Mouse (Mus musculus) G1E (cell line): ENCODE data around the gene Ntn1. TPM values are rescaled to one million over a fixed set of nuclear protein-coding genes. Genes with fewer than 3 reads are reported as not detected.

ENCODE experiments used
- ATAC-seq: 2 replicates; pipeline ENCODE4 v1.8.0; 2016; ENCODE audit warnings: mild to moderate bottlenecking; ENCODE audit not compliant: insufficient number of reproducible peaks, poor library complexity, low FRiP score, severe bottlenecking; ENCODE audit errors: extremely low read depth
- DNase-seq: peaks from one replicate; pipeline ENCODE4 v3.0.0; 2012; ENCODE audit warnings: low spot score
- H3K27me3 ChIP-seq: 2 replicates; pipeline ENCODE4 v1.6.1; 2012; ENCODE audit warnings: mild to moderate bottlenecking, low read length, inconsistent platforms; ENCODE audit not compliant: insufficient read depth
- H3K36me3 ChIP-seq: replicated peaks from 2 replicates; pipeline ENCODE3; 2012; ENCODE audit warnings: mild to moderate bottlenecking, inconsistent platforms
- H3K4me1 ChIP-seq: 2 replicates; pipeline ENCODE4 v1.6.1; 2012; ENCODE audit warnings: low read depth, low read length, inconsistent platforms, mixed read lengths; ENCODE audit not compliant: insufficient read depth
- H3K4me3 ChIP-seq: 2 replicates; pipeline ENCODE4 v1.5.1; 2012; ENCODE audit warnings: low read depth, mild to moderate bottlenecking, inconsistent platforms, low read length, moderate library complexity, mixed read lengths
- H3K9me3 ChIP-seq: replicated peaks from 2 replicates; pipeline ENCODE4 v1.6.1; 2012; ENCODE audit warnings: inconsistent platforms
- CTCF ChIP-seq: IDR thresholded peaks from 2 replicates; pipeline ENCODE4 v1.5.1; 2012; ENCODE audit warnings: low read depth, low read length, inconsistent platforms, mixed read lengths
- GATA1 ChIP-seq: IDR thresholded peaks from 2 replicates; pipeline ENCODE4 v1.6.1; 2012; ENCODE audit warnings: borderline replicate concordance, low read length, inconsistent platforms, mixed read lengths
- GATA2 ChIP-seq: IDR thresholded peaks from 2 replicates; pipeline ENCODE4 v1.6.1; 2012; ENCODE audit warnings: low read depth, low read length, inconsistent platforms, borderline replicate concordance
- POLR2AphosphoS5 ChIP-seq: IDR thresholded peaks from 2 replicates; pipeline ENCODE4 v1.6.1; 2012; ENCODE audit warnings: low read depth, low read length, inconsistent platforms; ENCODE audit not compliant: insufficient replicate concordance
- TAL1 ChIP-seq: conservative IDR thresholded peaks from 2 replicates; pipeline ENCODE4 v1.6.1; 2012; ENCODE audit warnings: low read depth, low read length, inconsistent platforms, mixed read lengths
- polyA plus RNA-seq: library from polyadenylated mRNA; stranded (reverse); fragments of >175 nt; gene quantifications from 2 replicates; pipeline ENCODE4 v1.2.3, GENCODE M21; 2012
- total RNA-seq, 2 experiments: library from RNA; stranded (forward) in 1 of 2; stranded (reverse) in 1 of 2; fragments of 200-1000 nt in 1 of 2; fragments of >200 nt in 1 of 2; fragmentation: Nextera tagmentation in 1 of 2; gene quantifications; 2 replicates each; pipeline ENCODE4 v1.2.3; 2014 to 2017

Ntn1 gene
- total and polyA plus RNA-seq, 3 experiments, result under 0.01 TPM; not detected in 2

DNA sequence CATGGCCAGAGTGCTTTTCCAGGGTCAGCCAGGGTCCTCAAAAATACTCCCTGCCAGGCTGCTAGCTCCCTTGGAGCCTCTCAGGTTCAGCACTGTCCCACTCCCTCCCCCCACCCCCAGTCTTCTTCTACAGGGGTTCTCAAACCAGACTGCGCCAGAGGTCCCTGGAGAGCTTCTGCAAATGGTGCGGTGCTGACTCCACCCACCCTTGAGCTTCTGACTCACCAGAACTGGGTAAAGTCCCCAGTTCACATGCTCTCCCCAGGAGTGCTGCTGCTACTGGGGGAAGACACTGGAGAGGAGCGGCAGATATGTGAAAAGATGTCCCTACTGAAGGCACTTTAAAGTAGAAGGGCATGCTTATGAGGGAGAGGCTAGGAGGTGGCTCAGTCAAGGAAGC, 186.7 kb downstream of the Ntn1 start:
- TF ChIP-seq GATA2 (no peak), TAL1 (no peak), CTCF (no peak), POLR2AphosphoS5 (no peak), GATA1 (no peak)
- Histone ChIP-seq H3K36me3 (no peaks in the 10 kb centered on the region), H3K27me3 (peaks cover 13% of the 10 kb centered on the region; the same call in 1 of the 2 replicates), H3K9me3 (no peaks in the 10 kb centered on the region), H3K4me1 (no peaks in the 10 kb centered on the region), H3K4me3 (no peak overlapping the region)
- DNase-seq (no peak), ATAC-seq (no peak)

- peaks cover 4% of the 10 kb centered on the region; the same call in 1 of the 2 replicates for H3K27me3 ChIP-seq
- TF ChIP-seq GATA1, result no peak
- no peak for TF ChIP-seq TAL1
- no peak overlapping the region for H3K4me3 ChIP-seq
- no peak for DNase-seq
- no peak for ATAC-seq
- H3K4me1 ChIP-seq, result no peaks in the 10 kb centered on the region
- no peaks in the 10 kb centered on the region for H3K36me3 ChIP-seq
- no peaks in the 10 kb centered on the region for H3K9me3 ChIP-seq
Measured at GRCm38 (mm10) chr11:68211924-68212578, 188.6 kb downstream of the Ntn1 start.

GRCm38 (mm10) chr11:68210714-68211113, 189.9 kb downstream of the Ntn1 start:
- no peak for ATAC-seq
- TF ChIP-seq GATA1 (no peak), GATA2 (no peak), POLR2AphosphoS5 (no peak), TAL1 (no peak), CTCF (no peak)
- no peak for DNase-seq
- Histone ChIP-seq H3K27me3 (peaks cover 3% of the 10 kb centered on the region; the same call in 1 of the 2 replicates), H3K36me3 (peaks cover 4% of the 10 kb centered on the region), H3K4me1 (no peaks in the 10 kb centered on the region), H3K4me3 (no peak overlapping the region), H3K9me3 (no peaks in the 10 kb centered on the region)

DNA sequence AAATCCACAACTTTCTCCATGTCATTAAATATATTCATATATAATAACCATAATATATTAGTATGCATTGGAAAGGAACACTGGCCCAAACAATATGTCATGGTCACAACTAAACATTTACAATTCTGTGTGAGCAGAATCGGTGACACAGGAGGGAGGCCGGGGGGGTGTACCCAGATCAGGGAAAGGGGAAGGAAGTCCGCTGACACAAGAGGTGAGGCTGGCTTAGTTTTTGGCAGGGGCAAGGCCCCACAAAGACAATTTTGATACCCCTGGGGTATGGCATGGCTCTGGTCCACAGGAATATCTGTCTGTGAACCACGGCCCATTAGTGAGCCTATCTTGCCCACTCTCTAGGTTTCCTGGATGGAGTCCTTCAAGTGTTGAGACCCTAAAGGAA, 191.1 kb downstream of the Ntn1 start:
- no peak for TF ChIP-seq GATA1
- no peak for TF ChIP-seq GATA2
- TF ChIP-seq CTCF, result no peak
- no peak for TF ChIP-seq POLR2AphosphoS5
- TF ChIP-seq TAL1, result no peak
- no peak for DNase-seq
- no peak for ATAC-seq

GRCm38 (mm10) chr11:68208582-68208981, 192.0 kb downstream of the Ntn1 start:
- no peak for ATAC-seq
- no peak for DNase-seq
- Histone ChIP-seq H3K9me3 (no peaks in the 10 kb centered on the region), H3K36me3 (peaks cover 15% of the 10 kb centered on the region), H3K4me1 (no peaks in the 10 kb centered on the region), H3K4me3 (no peak overlapping the region), H3K27me3 (no peaks in the 10 kb centered on the region)
- no peak for TF ChIP-seq CTCF
- no peak for TF ChIP-seq POLR2AphosphoS5
- TF ChIP-seq GATA2, result no peak
- TF ChIP-seq TAL1, result no peak
- TF ChIP-seq GATA1, result no peak

More for the DNA sequence above, 191.1 kb downstream of the Ntn1 start:
- H3K9me3 ChIP-seq, result no peaks in the 10 kb centered on the region
- peaks cover 10% of the 10 kb centered on the region for H3K36me3 ChIP-seq
- H3K27me3 ChIP-seq, result no peaks in the 10 kb centered on the region
- H3K4me3 ChIP-seq, result no peak overlapping the region
- no peaks in the 10 kb centered on the region for H3K4me1 ChIP-seq

DNA sequence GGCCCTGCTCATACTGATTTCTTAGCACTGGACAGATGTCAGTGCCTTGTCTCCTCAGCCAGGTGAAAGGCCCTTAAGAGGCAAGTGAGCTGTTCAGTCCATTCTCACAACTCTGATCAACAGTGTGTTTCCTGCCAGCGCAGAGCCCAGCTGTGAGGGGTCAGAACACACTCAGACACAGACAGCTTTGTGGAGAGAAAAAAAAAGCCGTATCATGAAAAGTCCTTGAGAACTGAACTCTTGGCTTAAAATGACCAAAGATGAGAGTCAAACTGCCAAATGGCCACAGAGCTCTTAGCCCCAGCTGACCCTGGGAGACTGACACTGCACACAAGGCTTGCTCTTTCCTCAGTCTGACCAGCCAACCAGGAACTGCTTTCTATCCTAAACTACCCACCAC, 192.6 kb downstream of the Ntn1 start:
- Histone ChIP-seq H3K27me3 (no peaks in the 10 kb centered on the region), H3K9me3 (no peaks in the 10 kb centered on the region), H3K4me3 (no peak overlapping the region), H3K4me1 (no peaks in the 10 kb centered on the region), H3K36me3 (peaks cover 15% of the 10 kb centered on the region)
- no peak for TF ChIP-seq POLR2AphosphoS5
- TF ChIP-seq TAL1, result no peak
- no peak for TF ChIP-seq GATA1
- TF ChIP-seq GATA2, result no peak
- TF ChIP-seq CTCF, result no peak
- no peak for ATAC-seq
- no peak for DNase-seq
